Mouse (Mus musculus) embryonic fibroblast, embryonic 13.5 days (primary cell): Measurements from ENCODE around the gene Bzw1.

ENCODE experiments used
- CTCF ChIP-seq: IDR thresholded peaks from 2 replicates; pipeline ENCODE4 v1.5.1; 2011; ENCODE audit warnings: mild to moderate bottlenecking, control low read depth, low read length, moderate library complexity, borderline replicate concordance; ENCODE audit not compliant: insufficient read depth
- POLR2A ChIP-seq: IDR thresholded peaks from 2 replicates; pipeline ENCODE4 v1.6.1; 2011; ENCODE audit warnings: low read depth, mild to moderate bottlenecking, control low read depth, low read length, moderate library complexity

- TF ChIP-seq CTCF (no peak), POLR2A (no peak)
Measured at GRCm38 (mm10) chr1:58395341-58395740, 2.6 kb downstream of the Bzw1 start.
